Comparison of ENCODE assay signal across 8 mouse cellular contexts in genomic region chr5:137740506-137740905, GRCm38 (mm10). TPM values are rescaled to one million over a fixed set of nuclear protein-coding genes. Genes with fewer than 3 reads are reported as not detected.
DNase-seq lines count a peak whose midpoint lies in the region; ATAC-seq and TF ChIP-seq lines count a peak whose summit lies in the region.

No protein-coding gene starts in this region.

- H3K9me3 ChIP-seq in liver, embryonic 11.5 days (ENCODE audit: control insufficient read depth, low read length), result no peaks in the 10 kb centered on the region

- H3K4me2 ChIP-seq in liver, embryonic 11.5 days, result peak overlapping the region; percentile 97

- ATAC-seq in liver, embryonic 11.5 days (replicated peaks; ENCODE audit: low FRiP score), result no peak

- DNase-seq in embryo, embryonic 11 days, result peak; percentile 33
- DNase-seq in embryo, embryonic 10.5 days (ENCODE audit: low spot score), result no peak
- DNase-seq in thymus, adult 2 months, result no peak
- DNase-seq in thymus, postnatal 25 days, result no peak
- DNase-seq in liver, embryonic 11.5 days (ENCODE audit: low spot score), result peak; percentile 48
- DNase-seq in urinary bladder, postnatal 25 days (ENCODE audit: low spot score), result no peak
- DNase-seq in Muller cell, postnatal 12 days (ENCODE audit: inconsistent ontology term), result no peak
- no peak for DNase-seq in frontal cortex, postnatal 10 days (ENCODE audit: low spot score in 2 of 2)

- H3K27me3 ChIP-seq in thymus, adult 2 months (ENCODE audit: control insufficient read depth, insufficient read depth, low read length), result no peaks in the 10 kb centered on the region
- H3K27me3 ChIP-seq in liver, embryonic 11.5 days (replicated peaks; ENCODE audit: control insufficient read depth, insufficient read depth, low read length), result no peaks in the 10 kb centered on the region

- H3K4me1 ChIP-seq in thymus, adult 2 months (replicated peaks; ENCODE audit: control insufficient read depth, insufficient read depth, low read length), result peaks cover 39% of the 10 kb centered on the region
- H3K4me1 ChIP-seq in liver, embryonic 11.5 days (replicated peaks; ENCODE audit: control insufficient read depth, insufficient read depth, low read length), result peaks cover 24% of the 10 kb centered on the region

- H3K27ac ChIP-seq in thymus, adult 2 months (ENCODE audit: control insufficient read depth, insufficient read depth, low read length), result peak overlapping the region; percentile 22; the same call in 1 of the 2 replicates
- no peak overlapping the region for H3K27ac ChIP-seq in liver, embryonic 11.5 days (ENCODE audit: low read depth, low read length)

- H3K9ac ChIP-seq in liver, embryonic 11.5 days (ENCODE audit: low read depth, low read length), result peak overlapping the region; percentile 80

- no peak for TF ChIP-seq CTCF in thymus, adult 2 months (IDR thresholded peaks at IDR 0.05; ENCODE audit: borderline replicate concordance, control insufficient read depth, extremely low read depth, insufficient read depth, low read length, poor library complexity)

- peaks cover 6% of the 10 kb centered on the region; the same call in 1 of the 2 replicates for H3K36me3 ChIP-seq in thymus, adult 2 months (ENCODE audit: control insufficient read depth, insufficient read depth, low read length)
- H3K36me3 ChIP-seq in liver, embryonic 11.5 days (ENCODE audit: control insufficient read depth, insufficient read depth, low read length), result no peaks in the 10 kb centered on the region

- TF ChIP-seq POLR2A in thymus, adult 2 months (IDR thresholded peaks at IDR 0.05; ENCODE audit: control insufficient read depth, extremely low read depth, insufficient read depth, low read length, poor library complexity), result no peak

- peak overlapping the region; percentile 83 for H3K4me3 ChIP-seq in thymus, adult 2 months (ENCODE audit: control insufficient read depth, insufficient read depth, low read length)
- peak overlapping the region; percentile 71 for H3K4me3 ChIP-seq in liver, embryonic 11.5 days (ENCODE audit: low read depth, low read length)

- 73% methylated on average over 11 of the region's 11 CpGs for WGBS in thymus, adult 2 months
- 29% methylated on average over 11 of the region's 11 CpGs for WGBS in liver, embryonic 11.5 days

RNA-seq across cellular contexts. Expression of gene Nyap1, which starts 0.9 kb away (rescaled TPM):
- 97.2 and 110 TPM in 2 replicates for polyA plus RNA-seq in thymus, adult 2 months (2012; rRNA removed)
- polyA plus RNA-seq in liver, embryonic 11.5 days (2014; fragmentation: Nextera tagmentation; extraction: Ambion mirVana), result 0.39 and 0.43 TPM in 2 replicates

RNA-seq across cellular contexts. Expression of gene Tsc22d4, which starts 5.0 kb away (rescaled TPM):
- 670 and 672 TPM in 2 replicates for polyA plus RNA-seq in thymus, adult 2 months (2012; rRNA removed)
- polyA plus RNA-seq in liver, embryonic 11.5 days (2014; fragmentation: Nextera tagmentation; extraction: Ambion mirVana), result 129 and 134 TPM in 2 replicates

RNA-seq across cellular contexts. Expression of gene Ppp1r35, which starts 38.1 kb away (rescaled TPM):
- 101 and 120 TPM in 2 replicates for polyA plus RNA-seq in thymus, adult 2 months (2012; rRNA removed)
- polyA plus RNA-seq in liver, embryonic 11.5 days (2014; fragmentation: Nextera tagmentation; extraction: Ambion mirVana), result 49.4 and 55.0 TPM in 2 replicates

RNA-seq across cellular contexts. Expression of gene Mepce, which starts 46.9 kb away (rescaled TPM):
- polyA plus RNA-seq in thymus, adult 2 months (2012; rRNA removed), result 81.9 and 87.5 TPM in 2 replicates
- 9.3 and 11.1 TPM in 2 replicates for polyA plus RNA-seq in liver, embryonic 11.5 days (2014; fragmentation: Nextera tagmentation; extraction: Ambion mirVana)

RNA-seq across cellular contexts. Expression of gene Zcwpw1, which starts 47.1 kb away (rescaled TPM):
- polyA plus RNA-seq in thymus, adult 2 months (2012; rRNA removed), result 4.6 TPM in 2 replicates
- polyA plus RNA-seq in liver, embryonic 11.5 days (2014; fragmentation: Nextera tagmentation; extraction: Ambion mirVana), result 10.2 and 13.1 TPM in 2 replicates

Comparison
In these comparisons a context has a peak if more than half of its experiments do, and no peak if none do; other contexts are left out.
1. DNase-seq: peak in embryo, embryonic 11 days (single experiment) and liver, embryonic 11.5 days (single experiment); none in embryo, embryonic 10.5 days (single experiment), thymus, adult 2 months (single experiment), thymus, postnatal 25 days (single experiment), urinary bladder, postnatal 25 days (single experiment), Muller cell, postnatal 12 days (single experiment) and frontal cortex, postnatal 10 days (0 of 2).
2. RNA of gene Nyap1, which starts 0.9 kb away (polyA plus RNA-seq): 97.2 to 110 TPM in thymus, adult 2 months; 0.39 to 0.43 TPM in liver, embryonic 11.5 days; every median in the first group is over 10 times any median in the second.